Mouse (Mus musculus): ENCODE results near the gene Dnah1. TPM values are rescaled to one million over a fixed set of nuclear protein-coding genes. Genes with fewer than 3 reads are reported as not detected.

Dnah1 gene
- polyA plus RNA-seq (2015; fragmentation: Nextera tagmentation; extraction: Ambion mirVana) = 1.4 and 1.8 TPM in 2 replicates

GRCm38 (mm10) chr14:31323849-31324792 lies at the start of gene Dnah1:
TSS of gene Dnah1 (minus strand) at chr14:31323896.

GRCm38 (mm10) chr14:31336369-31337155 lies 12.9 kb upstream of the Dnah1 start, which contains the start of gene Capn7:
TSS of gene Capn7 (plus strand) at chr14:31336638.

GRCm38 (mm10) chr14:31251084-31251604 lies 72.6 kb downstream of the Dnah1 start, which contains the start of the genes Phf7 and Bap1:
TSS of gene Phf7 (minus strand) at chr14:31251317.
TSS of gene Bap1 (plus strand) at chr14:31251450.

GRCm38 (mm10) chr14:31217666-31218065 lies 106.0 kb downstream of the Dnah1 start, which contains the start of gene Sema3g:
TSS of gene Sema3g (plus strand) at chr14:31217860.

GRCm38 (mm10) chr14:31216846-31217245 lies 106.8 kb downstream of the Dnah1 start, which contains the start of gene Nisch:
TSS of gene Nisch (minus strand) at chr14:31216946.

Other genes starting within 250 kb of the Dnah1 start
- gene Smim4, start 194.9 kb downstream of the Dnah1 start, polyA plus RNA-seq (2015; fragmentation: Nextera tagmentation; extraction: Ambion mirVana) = 63.0 and 75.6 TPM in 2 replicates
- gene Nt5dc2, start 192.8 kb downstream of the Dnah1 start, polyA plus RNA-seq (2015; fragmentation: Nextera tagmentation; extraction: Ambion mirVana) = 128 and 139 TPM in 2 replicates
- gene Stab1, start 155.3 kb downstream of the Dnah1 start, polyA plus RNA-seq (2015; fragmentation: Nextera tagmentation; extraction: Ambion mirVana) = 13.3 and 15.1 TPM in 2 replicates
- 4.8 and 5.0 TPM in 2 replicates for gene Tnnc1, start 115.6 kb downstream of the Dnah1 start, polyA plus RNA-seq (2015; fragmentation: Nextera tagmentation; extraction: Ambion mirVana)
- gene Nisch, start 107.0 kb downstream of the Dnah1 start, polyA plus RNA-seq (2015; fragmentation: Nextera tagmentation; extraction: Ambion mirVana) = 204 and 249 TPM in 2 replicates
- 0.39 and 0.48 TPM in 2 replicates for gene Sema3g, start 106.0 kb downstream of the Dnah1 start, polyA plus RNA-seq (2015; fragmentation: Nextera tagmentation; extraction: Ambion mirVana)
- gene Phf7, start 72.6 kb downstream of the Dnah1 start, polyA plus RNA-seq (2015; fragmentation: Nextera tagmentation; extraction: Ambion mirVana) = 8.2 and 10.3 TPM in 2 replicates
- gene Bap1, start 72.4 kb downstream of the Dnah1 start, polyA plus RNA-seq (2015; fragmentation: Nextera tagmentation; extraction: Ambion mirVana) = 74.3 and 86.2 TPM in 2 replicates
- gene Capn7, start 12.7 kb upstream of the Dnah1 start, polyA plus RNA-seq (2015; fragmentation: Nextera tagmentation; extraction: Ambion mirVana) = 46.2 and 48.0 TPM in 2 replicates
- gene Sh3bp5, start 112.2 kb upstream of the Dnah1 start, polyA plus RNA-seq (2015; fragmentation: Nextera tagmentation; extraction: Ambion mirVana) = 123 and 144 TPM in 2 replicates
- 5.1 and 5.7 TPM in 2 replicates for gene Eaf1, start 170.5 kb upstream of the Dnah1 start, polyA plus RNA-seq (2015; fragmentation: Nextera tagmentation; extraction: Ambion mirVana)
- 36.6 and 37.4 TPM in 2 replicates for gene Mettl6, start 171.1 kb upstream of the Dnah1 start, polyA plus RNA-seq (2015; fragmentation: Nextera tagmentation; extraction: Ambion mirVana)

Measured in neural tube, postnatal 0 days (tissue).